Mouse (Mus musculus) gastrocnemius, postnatal 14 days (tissue): ENCODE measurements around the gene Gpr15. TPM values are rescaled to one million over a fixed set of nuclear protein-coding genes. Genes with fewer than 3 reads are reported as not detected.
A peak's percentile ranks its signal among the peaks of the same experiment; 100 is the strongest.

ENCODE experiments used
- DNase-seq: peaks from one replicate; pipeline ENCODE4 v3.0.0; 2021; ENCODE audit warnings: mixed read lengths
- intact Hi-C: fragments of 180-260 bp; cut with DNase I; formaldehyde crosslinking; loops from one replicate; pipeline ENCODE4 v1.15.1; 2025; ENCODE audit warnings: low total_unique reads
- microRNA-seq, 2 experiments: library from miRNA; unstranded; fragments of <30 nt; microRNA quantifications; one replicate each; pipeline ENCODE4 v1.2.0; 2021
- total RNA-seq, 2 experiments: library from RNA; stranded (reverse); gene quantifications; 2 replicates each; pipeline ENCODE4 v1.2.3; 2021

Gpr15 gene
- total RNA-seq, 2 experiments from 2014 or later: not detected

- intact Hi-C loops: loop anchor here (10.0 kb wide), 1 partner anchor 59 kb away; no protein-coding TSS in a partner anchor
- no peak for DNase-seq
These were observed 42.7 kb downstream of the Gpr15 start for GRCm38 (mm10) chr16:58676156-58676555.

DNA sequence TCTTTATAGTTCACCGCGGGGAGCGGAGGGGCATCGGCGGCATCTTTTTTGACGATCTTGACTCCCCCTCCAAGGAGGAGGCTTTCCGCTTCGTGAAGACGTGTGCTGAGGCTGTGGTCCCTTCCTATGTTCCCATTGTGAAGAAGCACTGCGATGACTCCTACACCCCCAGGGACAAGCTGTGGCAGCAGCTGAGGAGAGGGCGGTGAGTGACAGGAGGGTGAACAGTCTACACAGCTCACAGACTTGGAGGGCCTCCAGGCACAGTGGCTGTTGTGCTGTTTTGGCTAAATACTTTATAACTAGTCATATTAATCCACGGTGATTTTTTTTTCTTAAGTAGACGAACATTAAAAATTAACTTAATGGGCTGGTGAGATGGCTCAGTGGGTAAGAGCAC, 43.6 kb downstream of the Gpr15 start:
- no peak for DNase-seq
- intact Hi-C loops: loop anchor here (10.0 kb wide), 1 partner anchor 60 kb away; no protein-coding TSS in a partner anchor

- intact Hi-C loops: loop anchor here (10.0 kb wide), 1 partner anchor 61 kb away; no protein-coding TSS in a partner anchor
- DNase-seq: no peak
These were observed 45.0 kb downstream of the Gpr15 start for GRCm38 (mm10) chr16:58673811-58674410.

- DNase-seq: no peak
- intact Hi-C loops: loop anchor here (10.0 kb wide), 1 partner anchor 62 kb away; no protein-coding TSS in a partner anchor
These were observed 46.5 kb downstream of the Gpr15 start for GRCm38 (mm10) chr16:58672396-58672795.

DNA sequence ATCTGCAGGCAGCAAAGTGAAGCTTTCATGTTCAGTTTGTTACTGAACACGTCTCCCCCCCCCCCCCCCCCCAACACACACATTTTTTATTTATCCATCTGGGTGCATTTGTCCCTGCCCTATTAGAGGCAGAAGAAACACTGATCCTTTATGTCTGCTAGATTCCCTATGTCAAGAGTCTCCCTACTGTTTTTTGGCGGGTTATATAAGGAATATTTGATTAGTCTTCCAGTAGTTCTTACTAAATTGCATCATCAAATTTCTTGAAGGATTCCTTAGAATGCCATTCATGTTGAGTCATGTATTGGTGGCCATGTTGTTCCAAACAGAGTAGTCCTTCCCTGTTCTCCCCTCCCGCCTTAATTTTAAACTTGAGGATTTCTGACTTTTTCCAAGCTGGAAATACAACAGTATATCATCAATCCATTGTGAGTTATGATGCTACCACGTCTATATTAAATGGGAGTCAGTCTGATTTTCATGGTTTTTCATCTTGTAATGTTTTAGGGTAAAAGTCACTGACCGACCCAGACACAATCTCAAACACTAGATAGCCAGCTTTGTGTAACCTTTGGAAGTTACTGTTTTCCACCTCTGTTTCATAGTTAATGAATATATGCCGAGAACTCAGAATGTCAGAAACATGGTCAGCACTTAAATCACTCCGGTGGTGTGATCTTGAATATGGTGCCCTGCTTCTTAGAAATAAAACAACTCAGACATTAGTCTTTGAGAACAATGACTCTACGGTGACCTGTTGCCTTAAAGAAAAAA, 47.5 kb downstream of the Gpr15 start:
- intact Hi-C loops: loop anchor here (10.0 kb wide), 1 partner anchor 63 kb away; no protein-coding TSS in a partner anchor
- no peak for DNase-seq

DNA sequence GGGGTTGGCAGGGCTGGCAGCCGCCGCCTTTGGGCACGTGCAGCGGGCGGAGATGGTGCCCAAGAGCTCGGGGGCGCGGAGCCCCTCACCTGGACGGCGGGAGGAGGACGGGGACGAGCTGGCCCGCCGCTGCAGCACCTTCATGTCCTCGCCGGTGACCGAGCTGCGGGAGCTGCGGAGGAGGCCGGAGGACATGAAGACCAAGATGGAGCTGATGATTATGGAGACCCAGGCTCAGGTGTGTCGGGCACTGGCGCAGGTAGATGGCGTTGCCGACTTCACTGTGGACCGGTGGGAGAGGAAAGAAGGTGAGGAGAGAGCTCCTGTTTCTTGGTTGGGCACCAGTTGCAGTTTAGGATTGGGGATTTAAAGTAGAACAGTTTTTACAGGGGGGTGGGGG, 48.2 kb downstream of the Gpr15 start:
- intact Hi-C loops: loop anchor here (10.0 kb wide), 1 partner anchor 64 kb away; no protein-coding TSS in a partner anchor
- no peak for DNase-seq

GRCm38 (mm10) chr16:58669917-58670630, 48.8 kb downstream of the Gpr15 start, which contains the start of gene Cpox:
Cpox (plus strand) TSS chr16:58670292.
- DNase-seq: peak; percentile 72
- intact Hi-C loops: loop anchor here (10.0 kb wide), 2 partner anchors 65 to 375 kb away; no protein-coding TSS in a partner anchor

DNA sequence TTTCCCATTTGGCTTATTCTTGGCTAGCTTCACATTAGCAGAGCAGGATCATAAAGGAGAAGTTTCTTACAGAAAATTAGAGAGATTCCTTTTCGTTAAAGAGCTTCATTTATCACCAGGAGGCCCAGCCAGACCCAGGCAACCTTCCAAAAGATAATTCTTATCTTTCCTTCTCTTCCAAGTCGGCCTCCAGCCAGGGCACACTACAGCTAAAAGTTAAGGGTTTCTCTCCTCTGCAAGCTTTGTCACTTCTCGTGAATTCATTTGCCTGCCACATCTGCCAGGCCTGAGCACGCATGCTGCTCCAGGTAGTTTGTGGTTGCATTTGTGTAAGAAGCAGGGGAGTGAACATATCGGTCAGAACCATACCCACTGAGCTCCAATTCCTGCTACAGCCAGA, 49.6 kb downstream of the Gpr15 start:
- no peak for DNase-seq
- intact Hi-C loops: loop anchor here (10.0 kb wide), 1 partner anchor 374 kb away; no protein-coding TSS in a partner anchor

GRCm38 (mm10) chr16:58668586-58668985, 50.3 kb downstream of the Gpr15 start:
- intact Hi-C loops: loop anchor here (10.0 kb wide), 1 partner anchor 374 kb away; no protein-coding TSS in a partner anchor
- DNase-seq: no peak

Small RNA genes lying within 50 kb of the gene (microRNA-seq; reads per million reads assigned to microRNA genes)
- 0 reads per million in 2 experiments for gene Gm27564

Other genes starting within 250 kb of the Gpr15 start
- gene St3gal6, start 194.8 kb downstream of the Gpr15 start, total RNA-seq: 10 to 100 TPM; 45.5 to 50.0 TPM
- not detected for gene Gm813, start 102.1 kb downstream of the Gpr15 start, total RNA-seq
- not detected for gene E330017A01Rik, start 80.3 kb downstream of the Gpr15 start, total RNA-seq
- gene Cpox, start 48.8 kb downstream of the Gpr15 start, total RNA-seq: 10 to 100 TPM; 12.0 to 14.0 TPM
- 10 to 100 TPM; 59.4 to 67.2 TPM for gene Cldnd1, start 8.8 kb upstream of the Gpr15 start, total RNA-seq
- not detected for gene Olfr172, start 44.1 kb upstream of the Gpr15 start, total RNA-seq
- gene Olfr173, start 81.2 kb upstream of the Gpr15 start, total RNA-seq: not detected
- not detected for gene Olfr175-ps1, start 107.7 kb upstream of the Gpr15 start, total RNA-seq
- gene Olfr177, start 155.7 kb upstream of the Gpr15 start, total RNA-seq: not detected
- gene Olfr178, start 173.0 kb upstream of the Gpr15 start, total RNA-seq: not detected
- not detected for gene Olfr181, start 209.7 kb upstream of the Gpr15 start, total RNA-seq
- not detected for gene Olfr180, start 210.3 kb upstream of the Gpr15 start, total RNA-seq